Mouse (Mus musculus) embryonic stem cell, embryonic (primary cell): ENCODE data around the gene Shc4.

Experiments
- CTCF ChIA-PET, 4 experiments: fragments of 300-600 bp in 2 of 4; fragments of 350-600 bp in 2 of 4; sonication (Branson Sonifier 250); formaldehyde crosslinking; loops; one replicate each; lab custom pipeline; 2022; ENCODE audit warnings: inconsistent platforms in 2 of 4; lab: Charles Lee
- POLR2A ChIA-PET, 4 experiments: fragments of 300-600 bp in 2 of 4; fragments of 350-600 bp in 2 of 4; sonication (Branson Sonifier 250); formaldehyde crosslinking; loops; one replicate each; lab custom pipeline; 2022; ENCODE audit warnings: antibody characterized with exemption in 4 of 4, inconsistent platforms in 1 of 4; lab: Charles Lee

Gene Shc4

DNA sequence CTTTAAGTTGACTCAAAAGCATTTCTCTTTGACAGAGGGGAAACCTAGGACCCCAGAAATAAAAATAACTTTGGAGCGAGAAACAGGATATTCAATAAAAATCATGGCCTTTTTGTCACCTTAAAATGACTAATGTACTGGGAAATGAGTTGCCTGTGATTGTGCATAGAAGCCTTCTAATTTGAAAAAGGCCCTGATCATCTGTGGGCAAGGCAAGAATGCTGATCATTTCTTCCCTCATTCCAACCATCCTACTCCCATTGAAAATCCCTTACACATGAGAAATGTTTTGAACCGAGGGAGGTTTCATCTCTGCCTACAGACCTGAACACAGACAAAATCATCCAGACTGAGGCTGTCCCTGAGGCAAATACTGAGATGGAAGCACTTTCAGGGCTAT lies 21.1 kb downstream of the Shc4 start:
- ChIA-PET CTCF (interaction anchor here in 1 of 4 experiments (0.6 kb wide), 1 partner anchor 104 kb away, joined by 3 read pairs; no protein-coding TSS in a partner anchor), POLR2A (interaction anchor here in 1 of 4 experiments (0.6 kb wide), 1 partner anchor 533 kb away, joined by 4 read pairs; no protein-coding TSS in a partner anchor)

DNA sequence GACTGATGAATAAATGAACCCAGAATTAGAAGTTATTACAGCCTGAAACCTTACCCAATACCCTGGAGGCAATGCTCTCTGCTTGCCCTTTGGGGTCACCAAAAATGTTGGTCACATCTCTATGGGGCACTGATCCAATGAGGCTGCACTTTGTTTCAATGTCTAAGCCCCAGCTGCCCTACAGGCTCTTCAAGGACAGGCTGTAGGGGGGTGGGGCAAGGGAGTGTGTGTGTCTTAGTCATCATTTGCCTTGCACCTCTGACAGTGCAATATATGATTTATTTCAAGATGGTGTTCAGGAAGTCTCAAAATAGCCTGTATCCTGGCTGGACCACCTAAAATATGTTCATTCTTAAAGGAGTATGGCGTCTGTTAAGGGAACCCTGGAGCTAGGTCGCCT lies 22.3 kb downstream of the Shc4 start:
- CTCF ChIA-PET: interaction anchor here in 1 of 4 experiments (0.6 kb wide), 1 partner anchor 23 kb away, joined by 3 read pairs; no protein-coding TSS in a partner anchor
- POLR2A ChIA-PET: interaction anchor here in 2 of 4 experiments (0.5 to 0.7 kb wide), 4 partner anchors 18 to 1173 kb away, joined by 3 read pairs; partner anchors contain the start of gene Shc4 (in 1 of the 2)

DNA sequence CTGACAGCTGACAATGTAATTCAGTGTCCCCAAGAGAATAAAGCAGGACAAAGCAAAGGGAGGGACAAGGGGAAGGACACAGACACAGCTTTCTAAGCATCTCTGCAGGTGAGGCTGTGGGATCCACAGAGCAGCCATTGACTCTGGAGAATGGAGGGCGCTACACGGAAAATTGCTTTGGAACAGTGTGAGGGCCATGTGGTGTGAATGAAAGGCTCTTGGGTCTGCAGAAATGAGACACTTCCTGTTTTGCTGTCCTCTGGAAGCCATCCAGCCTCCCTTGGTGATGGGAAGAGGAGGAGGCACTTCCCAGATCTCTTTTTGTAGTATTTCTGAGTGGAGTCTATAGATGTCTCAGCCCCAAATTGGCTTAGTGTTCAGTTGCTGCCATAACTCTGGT lies 27.7 kb downstream of the Shc4 start:
- ChIA-PET CTCF (no interaction called here), POLR2A (interaction anchor here in 1 of 4 experiments (0.6 kb wide), 1 partner anchor 54 kb away, joined by 3 read pairs; no protein-coding TSS in a partner anchor)

DNA sequence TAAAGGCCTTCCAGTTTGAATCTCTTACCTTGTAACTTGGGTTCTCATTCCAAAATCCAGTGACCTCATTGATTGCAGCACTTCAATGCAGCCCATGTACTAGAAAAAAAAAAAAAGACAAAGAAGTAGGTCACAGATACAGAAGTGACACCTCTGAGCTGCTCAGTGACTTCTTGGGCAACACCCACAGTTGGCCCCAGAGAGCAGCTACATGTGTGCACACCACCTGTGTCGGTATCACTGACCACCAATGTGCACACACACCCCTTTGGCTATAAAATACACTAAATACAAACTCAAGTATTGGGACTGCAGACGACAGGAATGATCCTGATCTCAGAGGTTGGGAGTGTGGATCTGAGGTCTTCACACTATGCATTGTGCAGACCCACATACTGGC lies 29.1 kb downstream of the Shc4 start:
- POLR2A ChIA-PET: no interaction called here
- CTCF ChIA-PET: no interaction called here

DNA sequence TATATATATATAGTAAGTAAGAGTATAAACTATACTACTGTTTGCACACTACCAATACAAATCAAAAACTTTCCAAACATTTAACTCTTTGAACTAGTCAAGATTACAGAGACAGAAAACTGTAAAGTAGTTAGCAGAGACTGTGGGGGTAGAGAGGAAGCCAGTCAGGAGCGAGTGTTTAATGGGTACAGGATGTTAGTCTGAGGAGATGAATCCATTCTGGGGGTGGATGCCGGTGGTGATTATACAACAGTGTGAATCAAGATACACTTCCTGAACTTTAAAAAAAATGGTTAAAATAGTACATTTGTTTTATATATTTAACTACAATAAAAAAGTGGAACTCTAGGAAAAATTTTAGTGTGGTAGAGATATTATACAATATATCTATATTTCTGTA lies 31.9 kb downstream of the Shc4 start:
- ChIA-PET POLR2A (no interaction called here), CTCF (no interaction called here)

DNA sequence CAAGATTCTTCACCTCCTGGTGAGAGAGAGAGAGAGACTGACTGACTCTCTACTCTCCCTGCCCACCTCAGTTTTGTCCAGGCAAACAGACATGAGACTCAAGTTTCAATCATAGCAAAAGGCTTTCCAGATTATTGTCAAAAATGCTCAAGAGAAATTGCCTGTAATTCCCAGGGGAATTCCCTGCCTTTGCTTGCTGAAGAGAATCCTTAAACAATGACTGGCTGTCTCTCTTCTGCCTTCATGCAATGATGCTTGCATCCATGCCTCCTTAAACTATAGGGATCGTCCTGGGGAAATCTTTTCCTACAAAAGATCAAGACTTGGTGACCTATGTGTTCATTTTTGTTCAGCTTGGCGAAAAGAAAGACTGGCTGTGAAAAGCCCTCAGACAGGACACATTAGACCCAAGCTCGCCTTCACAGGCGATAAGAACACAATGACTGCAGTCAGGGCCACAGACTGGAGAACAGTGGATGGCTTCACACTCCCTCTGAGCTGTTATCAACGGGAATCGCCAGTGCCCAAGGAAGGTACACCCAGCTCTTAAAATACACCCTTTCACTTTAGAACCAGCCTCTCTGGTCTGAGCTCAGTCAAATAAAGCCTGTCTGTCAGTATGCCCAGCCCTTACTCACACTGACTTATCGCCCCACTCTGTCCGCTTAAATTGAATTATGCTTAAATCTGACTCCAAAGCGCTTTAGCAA lies 38.4 kb downstream of the Shc4 start:
- ChIA-PET POLR2A (interaction anchor here in 1 of 4 experiments (0.9 to 1.4 kb wide), 2 partner anchors 11 to 18 kb away, joined by 3 to 4 read pairs; no protein-coding TSS in a partner anchor), CTCF (interaction anchor here in 1 of 4 experiments (0.7 kb wide), 1 partner anchor 138 kb away, joined by 3 read pairs; no protein-coding TSS in a partner anchor)

DNA sequence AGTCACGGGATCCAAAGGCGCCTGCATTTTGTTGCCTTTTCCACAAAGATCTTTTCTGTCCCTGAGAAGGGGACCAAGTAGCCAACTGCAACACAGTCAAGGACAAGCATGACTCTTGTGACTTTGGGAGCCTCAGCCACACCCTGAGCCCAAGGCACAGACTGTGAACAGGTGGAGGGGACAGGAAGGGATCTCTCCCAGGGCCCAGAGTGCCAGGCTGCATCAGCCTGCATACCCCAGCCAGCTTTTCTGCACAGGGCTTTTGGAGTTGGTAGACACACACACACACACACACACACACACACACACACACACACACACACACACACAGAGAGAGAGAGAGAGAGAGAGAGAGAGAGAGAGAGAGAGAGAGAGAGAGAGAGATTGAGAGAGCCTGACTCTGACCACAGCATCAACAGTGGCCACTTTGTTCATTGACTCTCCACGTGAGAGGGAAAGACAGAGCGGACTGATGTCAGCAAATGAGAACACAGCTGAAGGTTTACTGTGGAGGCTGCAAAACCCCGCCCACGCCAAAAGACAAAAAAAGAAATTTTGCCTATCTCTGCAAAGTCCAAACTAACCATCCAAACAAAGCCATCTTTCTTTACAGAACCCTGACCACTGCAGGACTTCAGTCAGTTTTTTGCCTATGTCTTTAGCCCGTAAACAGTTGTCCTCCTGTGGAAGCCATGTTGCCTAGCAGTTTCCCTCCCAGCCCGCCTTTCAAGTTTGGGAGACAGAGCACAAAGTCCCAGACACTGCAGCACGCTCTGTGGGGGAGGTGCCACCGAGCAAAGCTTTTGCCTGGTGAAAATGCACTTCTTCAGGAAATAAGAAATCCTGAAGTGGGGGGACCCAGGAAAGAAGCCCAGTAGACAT lies 39.1 kb downstream of the Shc4 start:
- POLR2A ChIA-PET: interaction anchor here in 2 of 4 experiments (0.5 to 2.5 kb wide), 5 partner anchors 11 to 255 kb away, joined by 3 to 6 read pairs (median 4); partner anchors contain the start of gene Eid1 (in 1 of the 2)
- CTCF ChIA-PET: interaction anchor here in 1 of 4 experiments (0.7 kb wide), 1 partner anchor 139 kb away, joined by 3 read pairs; no protein-coding TSS in a partner anchor

DNA sequence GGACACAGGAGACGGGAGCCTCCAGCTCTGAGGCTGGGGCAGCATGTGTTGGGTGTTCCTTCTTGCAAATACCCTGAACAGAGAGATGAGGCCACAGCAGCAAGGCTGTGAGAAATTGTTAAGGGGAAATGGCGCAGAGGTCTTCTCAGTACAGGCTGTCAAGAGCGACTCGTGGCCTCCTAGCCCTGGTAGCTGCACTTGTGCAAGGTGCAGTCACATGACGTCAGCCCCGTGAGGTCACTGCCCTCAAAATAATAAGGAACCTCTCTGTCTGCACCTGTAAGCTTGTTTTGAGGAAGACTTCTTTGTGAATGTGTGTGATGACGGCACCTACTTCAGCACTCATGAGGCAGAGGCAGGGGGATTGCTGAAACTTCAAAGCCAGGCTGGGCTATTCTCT lies 40.1 kb downstream of the Shc4 start:
- ChIA-PET POLR2A (interaction anchor here in 1 of 4 experiments (2.5 kb wide), 1 partner anchor 10 kb away, joined by 6 read pairs; the partner anchor contains the start of gene Eid1), CTCF (no interaction called here)

DNA sequence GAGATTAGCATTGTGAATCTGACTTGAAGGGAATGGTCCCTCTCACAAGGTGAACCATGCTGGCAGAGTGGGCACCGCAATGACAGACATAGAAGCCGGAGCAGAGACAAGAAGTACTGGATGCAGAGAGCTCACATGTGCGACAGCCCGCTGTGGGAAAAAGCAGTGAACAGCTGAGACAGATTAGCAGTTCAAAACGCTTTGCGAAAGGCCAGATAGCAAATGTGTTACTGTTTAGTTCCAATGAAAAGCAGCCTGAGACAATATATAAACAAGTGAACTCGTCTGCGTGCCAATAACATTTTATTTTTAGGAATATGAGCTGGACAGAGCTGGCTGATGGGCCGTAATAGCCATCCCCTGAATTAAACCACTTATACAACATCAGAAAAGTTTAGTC lies 42.1 kb downstream of the Shc4 start:
- ChIA-PET POLR2A (no interaction called here), CTCF (no interaction called here)

DNA sequence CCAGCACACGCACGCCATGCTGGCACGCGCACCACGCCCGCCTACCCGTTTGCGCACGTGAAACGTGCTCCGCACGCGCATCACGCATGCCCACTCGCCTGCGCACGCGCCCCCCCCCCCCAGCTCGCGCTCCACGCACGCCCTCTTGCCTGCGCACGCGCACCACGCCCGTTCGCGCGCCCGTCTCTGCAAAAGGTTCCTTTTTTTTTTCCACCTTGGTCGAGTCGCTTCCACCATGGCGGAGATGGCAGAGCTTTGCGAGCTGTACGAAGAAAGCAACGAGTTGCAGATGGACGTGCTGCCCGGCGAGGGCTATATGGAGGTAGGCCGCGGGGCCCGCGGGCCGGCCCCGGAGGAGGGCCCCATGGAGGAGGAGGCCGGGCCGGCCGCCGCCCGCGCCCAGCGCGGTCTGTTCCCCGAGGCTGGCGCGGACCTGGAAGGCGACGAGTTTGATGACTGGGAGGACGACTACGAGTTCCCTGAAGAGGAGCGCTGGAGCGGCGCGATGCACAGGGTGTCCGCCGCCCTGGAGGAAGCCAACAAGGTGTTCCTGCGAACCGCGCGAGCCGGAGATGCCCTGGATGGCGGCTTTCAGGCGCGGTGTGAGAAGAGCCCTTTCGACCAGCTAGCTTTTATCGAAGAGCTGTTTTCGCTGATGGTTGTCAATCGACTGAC lies 50.9 kb downstream of the Shc4 start, which contains the start of gene Eid1:
Gene Eid1 (plus strand): TSS at position 139 of the 675 bp plus-strand sequence.
- ChIA-PET POLR2A (interaction anchor here (0.6 to 1.7 kb wide), 17 partner anchors 9 to 1203 kb away, joined by 3 to 10 read pairs (median 4); partner anchors contain the start of genes Cep152 (in 2 of the 4), Cops2 (in 1 of the 4), Galk2 (in 1 of the 4) and Trpm7 (in 1 of the 4)), CTCF (interaction anchor here in 3 of 4 experiments (0.6 to 1.3 kb wide), 8 partner anchors 59 to 1185 kb away, joined by 3 to 9 read pairs (median 4); no protein-coding TSS in a partner anchor)

DNA sequence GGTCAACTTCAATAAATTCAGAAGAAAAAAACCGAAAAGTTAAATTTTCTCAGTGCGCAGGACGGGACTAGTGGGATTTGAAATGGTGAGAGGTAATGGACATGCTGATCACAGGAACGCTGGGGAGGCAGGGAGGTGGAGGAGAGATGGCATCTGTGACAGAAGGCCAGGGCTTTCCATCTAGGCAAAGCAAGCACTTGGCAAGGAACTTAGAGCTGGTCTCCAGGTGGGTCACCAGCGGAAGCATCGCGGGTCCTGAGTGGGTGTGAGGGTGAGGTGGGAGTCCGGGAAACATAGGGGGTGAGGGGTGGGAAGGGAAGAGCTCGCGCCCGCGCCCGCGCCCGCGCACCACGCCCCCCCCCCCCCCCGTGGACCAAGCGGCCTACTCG lies 51.4 kb downstream of the Shc4 start:
- ChIA-PET POLR2A (interaction anchor here in 3 of 4 experiments (0.6 to 1.6 kb wide), 11 partner anchors 9 to 1204 kb away, joined by 3 to 10 read pairs (median 3); partner anchors contain the start of genes Cep152 (in 2 of the 3), Cops2 (in 1 of the 3), Galk2 (in 1 of the 3) and Trpm7 (in 1 of the 3)), CTCF (interaction anchor here in 2 of 4 experiments (0.6 to 1.3 kb wide), 5 partner anchors 59 to 1185 kb away, joined by 3 to 9 read pairs (median 4); no protein-coding TSS in a partner anchor)

DNA sequence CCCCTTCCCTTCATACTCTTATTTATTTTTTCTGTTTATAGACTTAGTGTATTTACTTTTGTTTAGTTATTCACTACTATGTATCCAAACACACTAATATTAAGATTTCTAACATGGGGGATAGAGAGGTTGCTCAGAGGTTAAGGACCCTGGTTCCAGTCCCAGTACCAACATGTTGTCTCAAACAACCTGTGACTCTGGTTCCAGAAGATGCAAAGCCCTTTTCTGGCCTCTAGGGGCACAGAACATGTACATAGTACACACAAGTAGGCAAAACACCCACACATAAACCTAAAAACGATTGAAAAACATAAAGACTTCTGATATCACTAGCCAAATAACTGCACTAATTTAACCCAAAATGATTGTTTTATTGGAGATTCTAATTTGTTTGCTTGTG lies 53.1 kb downstream of the Shc4 start:
- ChIA-PET CTCF (interaction anchor here in 1 of 4 experiments (1.3 kb wide), 1 partner anchor 11 kb away, joined by 3 read pairs; no protein-coding TSS in a partner anchor), POLR2A (interaction anchor here in 1 of 4 experiments (1.0 kb wide), 1 partner anchor 55 kb away, joined by 3 read pairs; no protein-coding TSS in a partner anchor)

DNA sequence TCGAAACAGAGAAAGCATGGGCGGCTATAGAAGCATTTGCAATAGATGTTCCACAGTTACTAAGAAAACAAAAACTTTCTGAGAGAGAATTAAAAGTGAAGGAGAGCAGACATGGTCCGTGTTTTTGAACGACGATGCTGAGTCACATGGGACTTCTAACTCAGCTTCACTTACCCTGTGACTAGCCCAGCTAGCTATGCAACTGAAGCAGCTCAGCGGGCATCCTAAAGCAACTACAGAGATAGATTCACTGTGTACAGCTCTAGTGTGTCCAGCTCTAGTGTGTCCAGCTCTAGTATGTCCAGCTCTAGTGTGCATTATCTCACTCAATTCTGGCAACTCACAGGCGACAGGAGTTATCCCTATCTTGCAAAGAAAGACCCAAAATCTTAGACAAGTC lies 56.2 kb downstream of the Shc4 start:
- CTCF ChIA-PET: interaction anchor here in 3 of 4 experiments (0.6 to 1.4 kb wide), 3 partner anchors 12 to 75 kb away, joined by 3 to 6 read pairs (median 4); no protein-coding TSS in a partner anchor
- POLR2A ChIA-PET: interaction anchor here in 2 of 4 experiments (0.5 to 0.8 kb wide), 2 partner anchors 17 to 34 kb away, joined by 3 read pairs; no protein-coding TSS in a partner anchor

DNA sequence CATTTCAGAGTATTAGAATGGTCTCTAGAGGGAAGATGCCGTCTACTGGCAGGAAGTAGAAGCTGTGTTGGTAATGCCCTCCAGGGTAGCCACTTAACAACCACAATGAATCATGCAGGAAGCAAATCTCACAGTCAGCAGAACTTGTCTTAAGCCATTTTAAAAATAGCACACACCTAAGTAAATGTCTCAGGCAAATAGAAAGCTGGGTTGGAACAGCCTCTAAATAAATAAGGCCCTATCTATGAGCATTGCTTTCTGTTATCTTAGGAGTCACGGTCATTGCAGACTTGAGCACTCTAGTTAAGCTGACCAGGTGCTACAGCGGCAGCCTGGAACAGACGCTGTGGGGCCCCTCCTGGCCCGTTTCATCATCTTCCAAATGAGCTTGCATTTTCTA lies 56.8 kb downstream of the Shc4 start:
- ChIA-PET POLR2A (interaction anchor here in 1 of 4 experiments (0.8 kb wide), 1 partner anchor 18 kb away, joined by 3 read pairs; no protein-coding TSS in a partner anchor), CTCF (interaction anchor here in 3 of 4 experiments (0.6 to 1.7 kb wide), 2 partner anchors 11 to 64 kb away, joined by 3 to 6 read pairs (median 5); no protein-coding TSS in a partner anchor)

DNA sequence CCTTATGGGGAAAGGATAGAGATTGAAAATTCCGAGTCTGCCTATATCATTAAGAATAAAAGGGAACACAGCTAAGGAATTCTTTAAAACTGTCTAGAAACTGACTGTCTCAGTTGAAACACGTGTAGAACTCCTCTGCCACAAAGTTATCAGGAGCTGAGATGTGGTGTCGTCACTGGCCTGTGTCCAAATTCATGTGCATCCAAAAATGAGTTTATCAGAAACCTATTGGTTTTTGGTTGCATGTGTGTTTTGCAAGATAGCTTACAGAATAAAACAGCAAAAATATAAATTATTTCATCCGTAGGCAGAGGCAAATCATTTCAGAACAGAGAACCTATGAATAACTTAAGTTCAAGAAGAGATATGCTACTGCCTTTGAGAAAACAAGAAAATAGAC lies 57.3 kb downstream of the Shc4 start:
- CTCF ChIA-PET: interaction anchor here in 1 of 4 experiments (1.7 kb wide), 1 partner anchor 65 kb away, joined by 5 read pairs; no protein-coding TSS in a partner anchor
- POLR2A ChIA-PET: no interaction called here

DNA sequence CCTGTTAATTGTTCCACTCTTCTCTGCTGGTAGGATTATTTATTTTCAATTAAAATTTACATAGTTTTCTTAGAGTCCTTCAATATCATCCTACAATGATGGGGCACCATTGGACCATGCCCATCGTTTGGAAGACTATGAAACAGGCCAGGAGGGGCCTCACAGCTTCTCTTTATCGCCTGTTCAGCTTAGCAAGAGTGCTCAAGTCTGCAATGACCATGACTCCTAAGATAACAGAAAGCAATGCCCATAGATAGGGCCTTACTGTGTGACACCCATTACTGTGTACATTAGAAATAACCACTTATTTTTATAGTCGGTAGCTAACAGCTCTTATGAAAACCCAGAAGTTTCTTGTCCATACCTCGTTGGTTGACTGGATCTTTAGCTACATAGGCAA lies 58.0 kb downstream of the Shc4 start:
- CTCF ChIA-PET: interaction anchor here in 1 of 4 experiments (1.7 kb wide), 1 partner anchor 66 kb away, joined by 5 read pairs; no protein-coding TSS in a partner anchor
- POLR2A ChIA-PET: no interaction called here

DNA sequence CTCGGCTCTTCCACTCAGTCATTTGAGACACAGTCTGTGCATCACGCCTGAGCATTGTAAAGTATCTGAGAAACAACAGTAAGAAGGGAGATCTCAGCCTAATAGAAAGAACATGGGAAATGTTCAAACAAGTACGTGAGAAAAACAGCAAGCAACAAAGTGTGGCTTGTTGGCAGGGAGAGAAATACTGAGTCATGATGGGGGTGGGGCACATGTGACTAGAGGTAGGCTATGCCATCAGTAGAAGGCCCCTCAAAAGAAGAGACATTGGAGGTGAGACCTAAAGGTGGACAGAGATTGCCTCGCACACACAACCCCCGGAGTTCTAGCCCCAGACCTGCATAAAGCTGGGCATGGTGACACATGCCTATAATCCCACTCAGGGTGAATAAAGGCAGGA lies 58.7 kb downstream of the Shc4 start:
- ChIA-PET POLR2A (no interaction called here), CTCF (interaction anchor here in 1 of 4 experiments (1.7 kb wide), 1 partner anchor 66 kb away, joined by 5 read pairs; no protein-coding TSS in a partner anchor)
